Comparison of ENCODE assay signal across 25 mouse cellular contexts in genomic region chr14:56617470-56617869, GRCm38 (mm10).
"Had no signal": no experiment of that assay in that cellular context is flagged by ENCODE, and none has a peak within 500 bp of the region (broad histone marks: within the 10 kb centered on the region; RNA-seq: fewer than 3 reads in every experiment).

No protein-coding gene starts in this region.

- ATAC-seq: forebrain, embryonic 16.5 days; hindbrain, embryonic 16.5 days; inflammation-experienced regulatory T-cells, adult 6 months; intestine, embryonic 15.5 days; intestine, postnatal 0 days had no signal

- H3K36me3 ChIP-seq: hindbrain, embryonic 12.5 days; intestine, embryonic 15.5 days; limb, embryonic 10.5 days; limb, embryonic 12.5 days had no signal

- H3K9ac ChIP-seq: heart, embryonic 12.5 days; hindbrain, embryonic 12.5 days; hindbrain, embryonic 14.5 days; intestine, embryonic 15.5 days; limb, embryonic 12.5 days had no signal

- DNase-seq: gastrocnemius, adult 2 months; gastrocnemius, postnatal 10 days; gastrocnemius, postnatal 25 days; heart, adult 18-20 months; heart, postnatal 10 days; heart, postnatal 4 days; kidney, adult 18-20 months; kidney, adult 8-10 months; kidney, postnatal 10 days; kidney, postnatal 25 days; kidney, postnatal 4 days had no signal

- H3K4me1 ChIP-seq: heart, embryonic 10.5 days; heart, embryonic 12.5 days; hindbrain, embryonic 10.5 days; hindbrain, embryonic 12.5 days; intestine, embryonic 15.5 days; limb, embryonic 10.5 days; limb, embryonic 12.5 days had no signal

- H3K4me2 ChIP-seq: heart, embryonic 12.5 days; hindbrain, embryonic 12.5 days; hindbrain, embryonic 14.5 days; intestine, embryonic 15.5 days; limb, embryonic 12.5 days had no signal

- H3K27ac ChIP-seq: gastrocnemius, adult 2 months; heart, embryonic 10.5 days; hindbrain, embryonic 10.5 days; hindbrain, embryonic 12.5 days; hindbrain, embryonic 14.5 days; intestine, embryonic 15.5 days; layer of hippocampus, adult 2 months; left cerebral cortex, adult 2 months; limb, embryonic 10.5 days; limb, embryonic 12.5 days had no signal

- H3K9me3 ChIP-seq: heart, embryonic 10.5 days; heart, embryonic 12.5 days; hindbrain, embryonic 10.5 days; hindbrain, embryonic 12.5 days; intestine, embryonic 15.5 days; limb, embryonic 10.5 days; limb, embryonic 12.5 days had no signal

- H3K27me3 ChIP-seq: heart, embryonic 12.5 days; hindbrain, embryonic 12.5 days; intestine, embryonic 15.5 days; limb, embryonic 12.5 days had no signal

- H3K4me3 ChIP-seq: gastrocnemius, adult 2 months; heart, embryonic 10.5 days; heart, embryonic 12.5 days; hindbrain, embryonic 10.5 days; hindbrain, embryonic 12.5 days; intestine, embryonic 15.5 days; layer of hippocampus, adult 2 months; left cerebral cortex, adult 2 months; limb, embryonic 10.5 days; limb, embryonic 12.5 days had no signal
